Mouse (Mus musculus) urinary bladder, postnatal 14 days (tissue): ENCODE measurements around the gene Eef1e1.
"Not testable (repeated sequence)": the region's sequence is repeated elsewhere in the genome, so short reads cannot be mapped to it uniquely, and the experiment has no call there.

ENCODE experiments used
- DNase-seq: peaks from one replicate; pipeline ENCODE4 v3.0.0; 2021; ENCODE audit warnings: low spot score

Gene Eef1e1

GRCm38 (mm10) chr13:38624292-38624902 is 34.5 kb downstream of the Eef1e1 start:
- no peak for DNase-seq

GRCm38 (mm10) chr13:38623296-38623695 is 35.6 kb downstream of the Eef1e1 start:
- no peak for DNase-seq

- not testable (repeated sequence) for DNase-seq
Measured at GRCm38 (mm10) chr13:38618001-38618630, 40.7 kb downstream of the Eef1e1 start.

- no peak for DNase-seq
Measured at GRCm38 (mm10) chr13:38616887-38617286, 42.0 kb downstream of the Eef1e1 start.

- DNase-seq = no peak
Measured at GRCm38 (mm10) chr13:38615656-38616055, 43.2 kb downstream of the Eef1e1 start.

GRCm38 (mm10) chr13:38614298-38614697 is 44.6 kb downstream of the Eef1e1 start:
- no peak for DNase-seq

GRCm38 (mm10) chr13:38613583-38613982 is 45.3 kb downstream of the Eef1e1 start:
- DNase-seq = no peak

GRCm38 (mm10) chr13:38612608-38613007 is 46.2 kb downstream of the Eef1e1 start:
- no peak for DNase-seq

GRCm38 (mm10) chr13:38612179-38612578 is 46.7 kb downstream of the Eef1e1 start:
- no peak for DNase-seq

GRCm38 (mm10) chr13:38610336-38610735 is 48.5 kb downstream of the Eef1e1 start:
- DNase-seq = no peak

GRCm38 (mm10) chr13:38607130-38607529 is 51.7 kb downstream of the Eef1e1 start:
- no peak for DNase-seq

- DNase-seq = no peak
Measured at GRCm38 (mm10) chr13:38605353-38605752, 53.5 kb downstream of the Eef1e1 start.

- DNase-seq = no peak
Measured at GRCm38 (mm10) chr13:38602966-38603365, 55.9 kb downstream of the Eef1e1 start.

GRCm38 (mm10) chr13:38602243-38602832 is 56.5 kb downstream of the Eef1e1 start:
- no peak for DNase-seq

- no peak for DNase-seq
Measured at GRCm38 (mm10) chr13:38600811-38601210, 58.0 kb downstream of the Eef1e1 start.

- no peak for DNase-seq
Measured at GRCm38 (mm10) chr13:38597076-38597475, 61.8 kb downstream of the Eef1e1 start.

GRCm38 (mm10) chr13:38596461-38596860 is 62.4 kb downstream of the Eef1e1 start:
- no peak for DNase-seq
